Mouse (Mus musculus) liver, embryonic 18 days (tissue): ENCODE results near the gene Slc29a1. TPM values are rescaled to one million over a fixed set of nuclear protein-coding genes. Genes with fewer than 3 reads are reported as not detected.

ENCODE experiments used
- polyA plus RNA-seq: library from polyadenylated mRNA; depleted of rRNA; stranded (reverse); fragments of >200 nt; gene quantifications from 2 replicates; pipeline ENCODE4 v1.2.3, GENCODE M21; 2012; rRNA removed

Slc29a1 gene
- polyA plus RNA-seq = 83.5 and 91.9 TPM in 2 replicates

DNA sequence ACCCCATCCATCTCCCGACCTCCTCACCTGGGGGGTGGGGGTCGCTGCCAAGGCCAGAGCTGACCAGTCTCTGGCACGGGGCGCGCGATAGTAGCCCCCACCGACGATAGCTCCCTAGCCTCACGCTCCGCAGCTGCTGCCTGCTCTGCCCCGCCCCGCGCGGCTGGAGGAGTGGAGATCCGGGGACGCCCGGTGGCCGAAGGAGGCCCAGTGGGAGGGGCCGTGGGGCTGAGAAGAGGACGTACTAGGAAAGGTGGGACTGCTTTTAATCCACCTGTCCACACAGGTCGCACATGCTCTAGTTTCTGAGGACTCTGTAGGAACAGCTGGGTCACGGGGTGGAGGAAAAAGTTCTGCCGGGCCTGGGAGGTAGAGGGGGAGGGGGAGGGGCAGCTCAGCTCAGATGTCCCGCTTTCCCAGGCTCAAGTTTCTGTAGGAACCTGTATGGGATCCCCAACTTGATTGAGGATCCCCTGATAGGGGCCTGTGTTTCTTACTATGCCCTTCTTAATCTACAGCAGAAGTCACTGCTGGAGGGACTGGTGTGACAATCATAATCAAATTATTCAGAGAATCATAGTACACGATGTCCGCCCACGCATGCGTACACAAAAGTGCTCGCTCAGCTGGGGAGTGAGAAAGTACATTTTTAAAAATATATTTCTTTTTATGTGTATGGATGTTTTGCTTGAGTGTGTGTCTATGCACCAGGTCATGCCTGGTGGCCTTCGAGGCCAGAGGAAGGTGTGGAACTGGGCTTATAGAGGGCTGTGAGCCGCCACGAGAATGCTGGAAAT, at the start of gene Slc29a1:
Slc29a1 (minus strand) TSS at position 161 of the 797 bp plus-strand sequence.

DNA sequence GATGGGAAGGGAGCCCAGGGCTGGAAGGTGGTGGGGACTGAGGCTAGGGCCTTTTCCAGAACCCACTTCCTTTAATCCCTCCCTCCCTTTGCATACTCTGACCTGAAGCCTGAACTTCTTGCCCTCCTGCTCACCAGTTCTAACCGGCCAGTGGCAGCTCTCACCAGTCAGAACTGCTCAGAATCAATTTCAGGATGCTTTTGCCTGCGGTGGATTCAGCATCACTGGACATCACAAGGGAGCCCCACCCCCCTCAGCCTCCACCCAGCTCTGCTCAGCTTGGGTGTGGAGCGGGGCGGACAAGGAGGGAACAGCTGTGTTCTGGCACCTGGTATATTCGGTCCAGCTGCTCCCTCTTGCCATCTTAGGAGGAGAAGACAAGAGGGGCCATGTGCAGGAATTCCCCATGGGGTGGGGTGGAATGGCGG, 2.5 kb upstream of the Slc29a1 start, which contains the start of gene Mymx:
Mymx (minus strand) TSS at position 226 of the 428 bp plus-strand sequence.

DNA sequence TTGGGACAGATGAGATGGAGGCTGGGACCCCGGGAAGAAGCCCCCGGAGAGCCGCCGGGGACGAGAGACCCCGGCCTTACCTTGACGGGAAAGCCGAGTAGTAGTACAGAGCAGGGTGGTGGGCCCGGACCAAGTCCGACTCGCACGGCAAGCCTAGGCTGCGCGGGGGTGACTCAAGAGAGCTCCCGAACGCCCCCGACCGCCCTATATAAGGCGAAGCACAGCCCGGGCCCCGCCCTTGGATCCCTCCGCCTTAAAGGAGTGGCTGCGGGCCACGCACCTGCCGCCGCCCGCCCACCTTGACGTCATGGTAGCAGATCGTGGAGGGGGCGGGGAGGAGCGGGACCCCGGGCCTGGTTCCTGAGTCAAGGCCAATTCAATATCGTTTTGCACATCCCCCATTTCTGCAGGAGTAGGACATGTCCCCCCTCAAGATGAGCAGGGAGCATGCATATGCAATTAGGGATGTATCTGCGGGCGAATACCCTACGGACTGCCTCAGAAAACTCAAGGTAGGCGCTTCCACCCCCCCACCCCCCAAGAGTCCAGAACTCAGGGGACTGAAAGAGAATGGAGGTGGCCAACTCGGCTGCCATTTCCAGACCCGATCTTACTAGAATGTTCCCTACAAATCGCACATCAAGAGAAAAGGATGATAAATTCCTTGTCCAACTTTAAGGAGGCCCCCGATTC, 26.2 kb downstream of the Slc29a1 start, which contains the start of gene Hsp90ab1:
Hsp90ab1 (minus strand) TSS at position 185 of the 693 bp plus-strand sequence.

DNA sequence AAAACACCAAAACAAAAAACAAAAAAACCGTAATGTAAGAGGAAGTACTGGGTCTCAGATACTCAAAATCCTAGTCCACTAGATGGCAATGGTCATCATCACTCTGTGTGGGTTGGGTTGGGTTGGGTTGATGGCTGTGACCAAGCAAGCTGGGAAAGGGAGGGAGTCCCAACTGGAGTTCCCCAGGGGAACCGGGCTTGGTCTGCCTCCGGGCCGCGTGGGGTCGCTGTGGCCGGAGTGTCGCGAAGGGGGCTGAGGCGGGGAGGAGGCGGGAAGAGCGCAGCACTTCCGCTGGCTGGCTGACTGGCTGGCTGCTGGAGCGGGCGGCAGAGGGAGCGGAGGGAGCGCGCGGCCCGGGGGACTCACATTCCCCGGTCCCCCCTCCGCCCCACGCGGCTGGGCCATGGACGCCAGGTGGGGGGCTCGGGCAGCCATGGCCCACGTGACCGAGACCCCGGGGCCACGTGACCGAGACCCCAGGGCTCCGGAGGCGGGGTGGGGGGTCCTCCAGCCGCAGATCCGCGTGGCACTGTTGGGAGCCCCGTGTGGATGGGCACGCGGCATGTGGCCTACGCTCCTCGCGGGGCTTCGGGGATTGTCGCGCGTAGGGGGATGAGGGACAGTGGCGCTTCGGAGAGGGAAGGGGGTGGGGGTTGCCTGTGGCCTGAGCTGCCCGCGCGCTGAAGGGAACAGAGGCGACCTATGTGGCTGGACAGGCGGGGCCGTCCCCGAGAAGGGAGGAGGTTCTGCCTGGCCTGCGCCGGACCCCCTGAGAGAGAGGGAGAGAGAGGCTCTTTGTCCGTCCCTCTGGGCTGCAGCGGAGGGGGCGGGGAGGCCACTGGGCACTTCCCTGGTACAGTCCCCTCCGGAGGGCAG, 35.5 kb downstream of the Slc29a1 start, which contains the start of gene Slc35b2:
Slc35b2 (plus strand) TSS at position 220 of the 876 bp plus-strand sequence.

DNA sequence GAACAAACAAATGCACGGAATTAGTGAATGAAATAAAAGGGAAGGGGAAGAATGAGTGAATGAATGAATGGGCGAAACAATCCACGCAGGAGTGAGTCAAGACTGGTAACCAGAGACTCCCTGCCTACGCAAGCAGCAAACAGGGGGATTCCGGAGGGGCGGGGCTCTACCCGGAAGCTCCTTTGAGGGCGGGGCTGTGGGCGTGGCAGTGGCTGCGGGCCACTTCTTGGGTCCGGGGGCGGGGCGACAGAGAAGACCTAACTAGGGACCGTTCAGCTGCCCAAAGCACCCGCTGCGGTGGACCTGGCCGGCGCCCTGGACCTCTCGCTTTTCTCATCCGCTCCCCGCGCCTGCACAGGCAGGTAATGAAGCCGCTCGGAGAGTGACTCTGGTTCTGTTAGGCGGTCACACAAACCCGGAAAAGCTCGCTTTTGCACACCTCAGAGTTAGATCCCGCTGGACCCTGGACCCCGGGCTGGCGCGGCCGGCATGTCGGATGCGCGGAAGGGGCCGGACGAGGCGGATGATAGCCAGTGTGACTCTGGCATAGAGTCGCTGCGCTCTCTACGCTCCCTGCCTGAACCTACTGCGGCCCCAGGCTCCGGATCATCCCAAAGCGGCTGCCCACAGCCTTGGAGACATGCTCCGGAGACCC, 43.8 kb downstream of the Slc29a1 start, which contains the start of gene Nfkbie:
Nfkbie (plus strand) TSS at position 252 of the 655 bp plus-strand sequence.

DNA sequence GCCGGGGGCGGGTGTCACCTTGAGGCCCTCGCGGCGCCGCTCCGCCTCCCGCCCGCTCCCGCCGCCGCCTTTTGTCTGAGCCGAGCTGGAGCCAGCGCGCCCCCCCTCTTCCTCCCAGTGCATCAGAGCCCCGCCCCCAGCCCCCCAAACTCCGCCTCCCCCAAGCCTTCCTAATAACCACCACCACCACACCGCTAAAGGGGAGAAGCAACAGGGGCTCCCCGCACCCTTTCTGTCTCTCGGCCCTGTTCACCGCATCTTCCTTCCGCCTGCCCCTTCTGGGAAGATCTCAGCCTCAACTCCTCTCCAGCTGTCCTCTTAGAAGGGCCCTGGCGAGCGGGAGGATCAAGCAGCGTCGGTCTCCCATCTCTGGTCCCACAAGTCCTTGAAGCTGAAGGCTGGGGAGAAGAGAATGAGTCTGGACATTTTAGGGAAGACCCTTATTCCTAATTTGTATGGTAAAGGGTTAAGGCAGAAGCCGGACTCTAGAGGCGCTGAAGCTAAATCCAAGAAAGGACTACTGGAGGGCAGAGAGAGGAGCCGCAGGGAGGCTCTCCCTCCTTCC, 49.7 kb downstream of the Slc29a1 start, which contains the start of gene Tmem151b:
Tmem151b (minus strand) TSS at position 61 of the 565 bp plus-strand sequence.

Other genes starting within 250 kb of the Slc29a1 start
- gene Cdc5l, start 165.9 kb downstream of the Slc29a1 start, polyA plus RNA-seq = 9.8 and 10.2 TPM in 2 replicates
- 0.02 and 0.05 TPM in 2 replicates for gene Spats1, start 124.2 kb downstream of the Slc29a1 start, polyA plus RNA-seq
- gene Aars2, start 92.8 kb downstream of the Slc29a1 start, polyA plus RNA-seq = 4.3 and 4.8 TPM in 2 replicates
- not detected in 2 replicates for gene Tcte1, start 76.2 kb downstream of the Slc29a1 start, polyA plus RNA-seq
- 0.05 and 0.06 TPM in 2 replicates for gene Tmem151b, start 49.9 kb downstream of the Slc29a1 start, polyA plus RNA-seq
- 1.3 and 1.5 TPM in 2 replicates for gene Nfkbie, start 43.9 kb downstream of the Slc29a1 start, polyA plus RNA-seq
- gene Slc35b2, start 35.7 kb downstream of the Slc29a1 start, polyA plus RNA-seq = 31.5 and 37.2 TPM in 2 replicates
- gene Hsp90ab1, start 26.3 kb downstream of the Slc29a1 start, polyA plus RNA-seq = 295 and 345 TPM in 2 replicates
- not detected in 2 replicates for gene Mymx, start 2.5 kb upstream of the Slc29a1 start, polyA plus RNA-seq
- gene Capn11, start 59.7 kb upstream of the Slc29a1 start, polyA plus RNA-seq = 0.03 TPM in 1 of 2 replicates, not detected in the other
- gene Mrpl14, start 86.7 kb upstream of the Slc29a1 start, polyA plus RNA-seq = 53.5 and 59.7 TPM in 2 replicates
- 13.3 and 15.1 TPM in 2 replicates for gene Tmem63b, start 87.3 kb upstream of the Slc29a1 start, polyA plus RNA-seq
- 0.09 TPM in 1 of 2 replicates, not detected in the other for gene 1600014C23Rik, start 134.2 kb upstream of the Slc29a1 start, polyA plus RNA-seq